Mouse (Mus musculus) neural tube, embryonic 15.5 days (tissue): Measurements from ENCODE around the gene Il23a. TPM values are rescaled to one million over a fixed set of nuclear protein-coding genes. Genes with fewer than 3 reads are reported as not detected.
A peak's percentile ranks its signal among the peaks of the same experiment; 100 is the strongest.
"Not testable (repeated sequence)": the region's sequence is repeated elsewhere in the genome, so short reads cannot be mapped to it uniquely, and the experiment has no call there.

Experiments used
- ATAC-seq: fragments of 200-750 bp; cut with Nextera tagmentation; 2 replicates; pipeline ENCODE4 v1.8.0; 2017; ENCODE audit warnings: mild to moderate bottlenecking, moderate TSS enrichment, moderate library complexity; ENCODE audit not compliant: low FRiP score
- H3K27ac ChIP-seq: fragments of 300-500 bp; sonication (generic); replicated peaks from 2 replicates; pipeline ENCODE4 v1.5.1; 2015; ENCODE audit warnings: mild to moderate bottlenecking, inconsistent platforms
- H3K27me3 ChIP-seq: fragments of 300-500 bp; sonication (generic); replicated peaks from 2 replicates; pipeline ENCODE4 v1.6.1; 2015; ENCODE audit warnings: inconsistent platforms
- H3K36me3 ChIP-seq: fragments of 300-500 bp; sonication (generic); 2 replicates; pipeline ENCODE4 v1.6.1; 2015; ENCODE audit warnings: inconsistent platforms
- H3K4me1 ChIP-seq: fragments of 300-500 bp; sonication (generic); 2 replicates; pipeline ENCODE4 v1.6.1; 2015; ENCODE audit warnings: inconsistent platforms
- H3K4me2 ChIP-seq: fragments of 300-500 bp; sonication (generic); 2 replicates; pipeline ENCODE4 v1.6.1; 2015; ENCODE audit warnings: inconsistent platforms, mild to moderate bottlenecking, moderate library complexity
- H3K4me3 ChIP-seq: fragments of 300-500 bp; sonication (generic); replicated peaks from 2 replicates; pipeline ENCODE4 v1.5.1; 2015; ENCODE audit warnings: mild to moderate bottlenecking, inconsistent platforms
- H3K9ac ChIP-seq: fragments of 300-500 bp; sonication (generic); replicated peaks from 2 replicates; pipeline ENCODE4 v1.6.1; 2015; ENCODE audit warnings: mild to moderate bottlenecking, inconsistent platforms
- H3K9me3 ChIP-seq: fragments of 300-500 bp; sonication (generic); replicated peaks from 2 replicates; pipeline ENCODE4 v1.6.1; 2016; ENCODE audit warnings: inconsistent platforms
- WGBS: fragments of 180-500 bp; shearing (Covaris S2); methylation state at CpG from one replicate; pipeline ENCODE4 v1.1.7; 2015; ENCODE audit warnings: mixed read lengths; 5-methylcytosine and 5-hydroxymethylcytosine counted together
- polyA plus RNA-seq: library from polyadenylated mRNA; unstranded; fragments of >200 nt; fragmentation: Nextera tagmentation; extraction: Ambion mirVana; gene quantifications from 2 replicates; pipeline ENCODE4 v1.2.1, GENCODE M21; 2015

Il23a gene
- polyA plus RNA-seq, 1 experiment from 2014 or later: 0.32 TPM

DNA sequence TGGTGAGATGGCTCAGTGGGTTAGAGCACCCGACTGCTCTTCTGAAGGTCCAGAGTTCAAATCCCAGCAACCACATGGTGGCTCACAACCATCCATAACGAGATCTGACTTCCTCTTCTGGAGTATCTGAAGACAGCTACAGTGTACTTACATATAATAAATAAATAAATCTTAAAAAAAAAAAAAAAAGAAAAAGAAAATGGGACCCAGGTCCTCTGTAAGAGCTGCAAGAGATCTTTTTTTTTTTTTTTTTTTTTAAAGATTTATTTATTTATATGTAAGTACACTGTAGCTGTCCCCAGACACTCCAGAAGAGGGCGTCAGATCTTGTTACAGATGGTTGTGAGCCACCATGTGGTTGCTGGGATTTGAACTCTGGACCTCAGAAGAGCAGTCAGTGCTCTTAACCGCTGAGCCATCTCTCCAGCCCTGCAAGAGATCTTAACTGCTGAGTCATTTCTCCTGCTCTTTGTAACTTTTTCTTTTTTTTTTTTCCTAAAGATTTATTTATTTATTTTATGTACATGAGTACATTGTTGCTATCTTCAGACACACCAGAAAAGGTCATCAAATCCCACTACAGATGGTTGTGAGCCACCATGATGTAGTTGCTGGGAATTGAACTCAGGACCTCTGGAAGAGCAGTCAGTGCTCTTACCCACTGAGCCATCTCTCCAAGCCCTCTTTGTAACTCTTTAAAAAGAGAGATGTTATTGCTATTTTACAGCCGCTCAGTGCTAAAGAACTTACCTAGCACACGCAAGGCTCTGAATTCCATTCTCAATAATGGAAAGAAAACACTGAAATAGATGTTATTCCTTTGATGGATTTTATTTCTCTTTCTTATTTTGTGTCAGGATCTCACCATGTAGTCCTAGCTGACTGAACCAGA lies 34.1 kb upstream of the Il23a start:
- not testable (repeated sequence) for H3K4me2 ChIP-seq, H3K9me3 ChIP-seq, H3K27me3 ChIP-seq, H3K9ac ChIP-seq, H3K4me1 ChIP-seq, ATAC-seq, H3K27ac ChIP-seq, H3K4me3 ChIP-seq
- H3K36me3 ChIP-seq: peaks cover 15% of the 10 kb centered on the region
- 77% methylated on average over 6 of the region's 6 CpGs for whole genome bisulfite sequencing

GRCm38 (mm10) chr10:128327610-128328009 lies 29.1 kb upstream of the Il23a start:
- Histone ChIP-seq H3K9ac (no peak overlapping the region), H3K4me2 (no peak overlapping the region), H3K4me1 (peaks cover 14% of the 10 kb centered on the region), H3K27me3 (no peaks in the 10 kb centered on the region), H3K9me3 (no peaks in the 10 kb centered on the region), H3K36me3 (peaks cover 37% of the 10 kb centered on the region), H3K4me3 (no peak overlapping the region), H3K27ac (no peak overlapping the region)
- no peak for ATAC-seq
- WGBS: 86% methylated on average over 10 of the region's 10 CpGs

DNA sequence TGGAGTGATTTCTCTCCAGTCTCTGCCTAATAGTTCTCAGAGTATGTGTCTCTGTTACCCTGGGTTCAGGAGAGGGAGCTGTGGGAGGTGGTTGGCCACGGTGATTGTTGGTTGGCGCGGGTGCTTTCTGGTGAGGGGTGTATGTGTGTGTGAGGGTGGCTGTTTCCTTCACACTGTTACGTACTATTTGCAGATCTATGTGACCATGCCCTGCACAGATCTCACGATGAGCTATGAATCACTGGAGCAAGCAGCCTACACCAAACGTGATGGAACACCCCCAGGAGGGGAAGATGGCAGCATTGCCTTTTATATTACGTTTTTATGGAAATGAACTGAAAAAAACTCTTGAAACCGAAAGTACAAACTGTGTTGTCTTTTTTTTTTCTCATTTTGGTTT lies 28.3 kb upstream of the Il23a start:
- no peak overlapping the region for H3K4me2 ChIP-seq
- peaks cover 14% of the 10 kb centered on the region for H3K4me1 ChIP-seq
- H3K36me3 ChIP-seq: peaks cover 37% of the 10 kb centered on the region
- 92% methylated on average over 8 of the region's 8 CpGs for WGBS
- H3K27me3 ChIP-seq: no peaks in the 10 kb centered on the region
- no peaks in the 10 kb centered on the region for H3K9me3 ChIP-seq
- no peak overlapping the region for H3K9ac ChIP-seq
- H3K27ac ChIP-seq: no peak overlapping the region
- no peak for ATAC-seq
- H3K4me3 ChIP-seq: no peak overlapping the region

DNA sequence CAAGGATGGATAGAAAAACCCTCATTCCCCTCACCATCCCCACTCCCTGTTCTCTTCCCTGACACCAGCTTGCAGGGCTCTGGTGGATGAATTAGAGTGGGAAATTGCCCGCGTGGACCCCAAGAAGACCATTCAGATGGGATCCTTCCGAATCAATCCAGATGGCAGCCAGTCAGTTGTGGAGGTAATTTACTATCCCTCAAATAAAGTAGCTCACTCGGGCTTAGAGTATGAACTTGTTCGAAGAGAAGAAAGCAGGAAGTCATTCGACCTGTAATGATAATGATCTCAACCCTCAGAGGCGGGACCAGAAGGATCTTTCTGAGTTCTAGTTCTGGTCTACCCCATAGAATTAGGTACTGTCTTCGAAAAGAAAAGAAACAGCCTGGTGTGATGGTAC lies 25.0 kb upstream of the Il23a start:
- WGBS: 69% methylated on average over 8 of the region's 8 CpGs
- Histone ChIP-seq H3K27ac (peak overlapping the region; percentile 97; the same call in 1 of the 2 replicates), H3K4me1 (peaks cover 19% of the 10 kb centered on the region), H3K9ac (peak overlapping the region; percentile 99), H3K4me2 (peak overlapping the region; percentile 77), H3K36me3 (peaks cover 54% of the 10 kb centered on the region), H3K9me3 (no peaks in the 10 kb centered on the region), H3K4me3 (peak overlapping the region; percentile 91), H3K27me3 (no peaks in the 10 kb centered on the region)
- ATAC-seq: no peak

DNA sequence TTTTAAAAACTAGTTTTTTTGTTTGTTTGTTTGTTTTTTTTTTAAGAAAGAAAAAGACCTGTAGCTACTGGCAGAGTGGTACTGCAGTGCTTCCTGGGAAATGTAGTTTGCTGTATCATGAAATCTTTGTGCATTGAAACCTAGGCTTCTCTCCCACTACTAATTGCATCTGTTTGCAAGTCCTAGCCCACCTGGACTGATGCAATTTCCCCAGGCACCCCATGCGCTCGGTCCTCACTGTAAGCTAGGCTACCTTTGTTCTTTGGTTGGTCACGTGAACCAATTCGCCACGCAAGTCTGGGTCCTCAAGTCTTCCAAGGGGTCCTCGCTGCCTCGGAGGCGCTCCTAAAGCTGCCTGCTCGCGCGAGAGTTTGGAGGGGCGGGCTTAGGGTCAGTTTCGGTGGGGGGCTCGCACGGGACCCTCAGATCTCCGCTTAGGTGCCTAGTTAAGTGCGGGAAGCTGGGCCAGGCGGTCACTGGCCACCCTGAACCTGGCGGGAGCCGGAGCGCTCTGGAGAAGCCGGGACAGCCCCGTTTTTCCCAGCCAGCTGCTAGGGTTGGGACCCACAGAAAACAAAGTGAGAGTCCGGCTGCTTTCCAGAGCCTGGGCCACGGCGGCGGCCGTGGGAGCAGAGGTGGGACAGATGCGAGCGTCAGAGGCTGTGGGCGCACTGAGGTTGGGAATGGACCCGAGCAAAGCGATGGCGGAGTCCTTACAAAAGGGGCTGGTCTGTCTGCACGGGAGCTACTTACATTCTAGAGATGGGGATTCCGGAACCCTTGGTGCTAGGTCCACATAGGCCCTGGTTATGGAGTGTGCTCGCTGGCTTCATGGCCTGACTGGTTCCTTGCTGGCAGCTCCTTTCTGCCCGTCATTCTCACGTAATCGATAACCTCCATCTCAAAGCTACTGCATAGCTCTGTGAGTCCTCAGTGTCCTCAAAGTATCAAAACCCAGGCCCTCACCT lies 23.9 kb upstream of the Il23a start, which contains the start of gene Cnpy2:
TSS of gene Cnpy2 (plus strand) at position 319 of the 968 bp plus-strand sequence.
- H3K4me3 ChIP-seq: peak within 1 kb of the TSS; percentile 91
- H3K27me3 ChIP-seq: no peaks in the 10 kb centered on the region
- H3K4me1 ChIP-seq: peaks cover 19% of the 10 kb centered on the region
- under 1% methylated on average over 40 of the region's 40 CpGs for WGBS
- peak within 1 kb of the TSS; percentile 77 for H3K4me2 ChIP-seq
- peak; percentile 93 for ATAC-seq
- H3K9ac ChIP-seq: peak within 1 kb of the TSS; percentile 99
- H3K9me3 ChIP-seq: no peaks in the 10 kb centered on the region
- H3K27ac ChIP-seq: peak within 1 kb of the TSS; percentile 97
- H3K36me3 ChIP-seq: peaks cover 56% of the 10 kb centered on the region

DNA sequence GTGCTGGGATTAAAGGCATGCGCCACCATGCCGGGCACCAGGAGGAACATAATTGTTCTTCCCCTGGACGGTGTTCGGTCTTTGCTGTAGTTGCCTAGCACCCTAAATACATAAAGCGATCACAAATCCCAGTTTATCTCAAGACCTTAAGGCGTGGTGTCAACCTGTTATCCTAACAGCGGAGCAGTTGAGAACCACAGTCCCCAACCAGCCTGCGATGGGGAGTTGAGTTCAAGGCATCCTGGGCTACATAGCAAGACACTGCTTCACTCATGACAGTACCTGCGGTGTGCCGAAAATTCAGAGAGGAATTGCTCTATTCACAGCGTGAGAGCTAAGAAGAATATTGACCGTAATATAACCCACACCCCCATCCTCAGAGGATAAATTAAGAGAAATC lies 23.1 kb upstream of the Il23a start:
- H3K4me3 ChIP-seq: peak overlapping the region; percentile 91
- H3K4me2 ChIP-seq: peak overlapping the region; percentile 77
- no peaks in the 10 kb centered on the region for H3K27me3 ChIP-seq
- peaks cover 54% of the 10 kb centered on the region for H3K36me3 ChIP-seq
- peak overlapping the region; percentile 46; the same call in 1 of the 2 replicates for H3K27ac ChIP-seq
- H3K9me3 ChIP-seq: no peaks in the 10 kb centered on the region
- H3K4me1 ChIP-seq: peaks cover 19% of the 10 kb centered on the region
- H3K9ac ChIP-seq: peak overlapping the region; percentile 23; the same call in 1 of the 2 replicates
- WGBS: 61% methylated on average over 12 of the region's 12 CpGs
- no peak for ATAC-seq

GRCm38 (mm10) chr10:128315578-128315977 lies 17.0 kb upstream of the Il23a start:
- H3K27ac ChIP-seq: no peak overlapping the region
- H3K36me3 ChIP-seq: peaks cover 75% of the 10 kb centered on the region
- no peak for ATAC-seq
- WGBS: 93% methylated on average over 8 of the region's 8 CpGs
- no peak overlapping the region for H3K9ac ChIP-seq
- no peak overlapping the region for H3K4me3 ChIP-seq
- H3K4me2 ChIP-seq: no peak overlapping the region
- H3K9me3 ChIP-seq: no peaks in the 10 kb centered on the region
- no peaks in the 10 kb centered on the region for H3K27me3 ChIP-seq
- H3K4me1 ChIP-seq: peaks cover under 1% of the 10 kb centered on the region; the same call in 1 of the 2 replicates

- H3K27me3 ChIP-seq: no peaks in the 10 kb centered on the region
- no peak overlapping the region for H3K27ac ChIP-seq
- 90% methylated on average over 4 of the region's 4 CpGs for WGBS
- no peak for ATAC-seq
- no peak overlapping the region for H3K4me2 ChIP-seq
- peaks cover 54% of the 10 kb centered on the region for H3K36me3 ChIP-seq
- H3K4me1 ChIP-seq: peaks cover 9% of the 10 kb centered on the region
- H3K4me3 ChIP-seq: no peak overlapping the region
- H3K9me3 ChIP-seq: no peaks in the 10 kb centered on the region
- H3K9ac ChIP-seq: no peak overlapping the region
Observed at GRCm38 (mm10) chr10:128310902-128311301, 12.3 kb upstream of the Il23a start.

- Histone ChIP-seq H3K4me3 (no peak overlapping the region), H3K9ac (0 out of 2 replicates have a peak overlapping the region, but pooled peaks have one; percentile 14), H3K4me1 (peaks cover 9% of the 10 kb centered on the region), H3K27ac (peak overlapping the region; percentile 9; the same call in 1 of the 2 replicates), H3K9me3 (no peaks in the 10 kb centered on the region), H3K4me2 (no peak overlapping the region), H3K36me3 (peaks cover 47% of the 10 kb centered on the region), H3K27me3 (no peaks in the 10 kb centered on the region)
- 50% methylated on average over 11 of the region's 11 CpGs for WGBS
- ATAC-seq: peak; percentile 14; the same call in 1 of the 2 replicates
Observed at GRCm38 (mm10) chr10:128310177-128310576, 11.6 kb upstream of the Il23a start.

DNA sequence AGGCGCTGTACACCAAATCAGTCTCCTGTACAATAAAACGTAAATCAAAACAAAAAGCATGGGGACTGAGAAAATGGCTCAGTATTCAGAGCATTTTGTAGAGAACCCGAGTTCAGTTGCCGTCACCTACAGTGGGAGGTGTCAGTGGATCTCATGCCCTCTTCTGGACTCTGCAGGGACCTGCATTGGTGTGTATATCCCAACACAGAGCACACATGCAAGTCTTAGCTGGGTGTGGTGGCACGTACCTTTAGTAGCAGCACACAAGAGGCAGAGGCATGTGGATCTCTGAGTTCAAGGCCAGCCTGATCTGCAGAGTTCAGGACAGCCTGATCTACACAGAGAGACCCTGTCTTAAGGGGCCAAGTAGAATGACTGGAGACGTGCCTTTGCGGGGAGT lies 11.1 kb upstream of the Il23a start:
- Histone ChIP-seq H3K36me3 (peaks cover 42% of the 10 kb centered on the region), H3K9me3 (no peaks in the 10 kb centered on the region), H3K27ac (0 out of 2 replicates have a peak overlapping the region, but pooled peaks have one; percentile 9), H3K4me3 (no peak overlapping the region), H3K4me1 (peaks cover 11% of the 10 kb centered on the region), H3K4me2 (no peak overlapping the region), H3K9ac (no peak overlapping the region), H3K27me3 (no peaks in the 10 kb centered on the region)
- ATAC-seq: no peak
- 80% methylated on average over 7 of the region's 7 CpGs for WGBS
